Mouse (Mus musculus) kidney, postnatal 36 days (tissue): ENCODE measurements around the gene Wnt11.

ENCODE experiments used
- DNase-seq, 2 experiments: peaks; one replicate each; pipeline ENCODE4 v3.0.0; 2021 to 2022; ENCODE audit warnings: mixed read lengths in 2 of 2

Gene Wnt11

DNA sequence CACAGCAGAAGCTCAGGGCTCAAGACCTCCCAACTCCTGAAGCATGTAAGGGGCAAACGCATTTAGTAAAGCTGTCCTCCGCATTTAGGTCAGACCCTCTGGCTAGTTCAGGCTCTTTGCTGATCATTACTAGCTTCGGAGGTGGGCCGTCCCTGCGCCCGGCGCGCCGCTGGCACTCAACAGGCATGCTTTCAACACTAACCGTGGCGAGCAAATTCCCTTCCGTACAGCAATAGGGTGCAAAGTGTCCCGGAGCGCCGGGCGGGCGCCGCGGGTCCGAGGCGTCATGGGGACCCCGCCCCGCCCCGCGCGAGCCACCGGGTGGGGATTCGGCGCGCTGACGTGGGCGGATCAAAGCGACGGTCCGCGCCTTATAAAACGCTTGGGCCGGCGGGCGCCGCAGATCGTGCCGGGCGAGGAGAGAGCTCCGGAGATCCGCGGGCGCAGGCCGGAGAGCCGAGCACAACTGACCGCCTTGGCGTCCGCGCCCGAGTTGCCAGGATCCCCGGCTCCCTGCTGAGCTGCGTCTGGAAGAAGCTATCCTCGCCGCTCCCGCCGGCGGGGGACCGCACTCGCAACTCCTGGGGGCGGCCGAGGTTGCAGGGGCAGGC, at the start of gene Wnt11:
Gene Wnt11 (plus strand): TSS at position 402 of the 611 bp plus-strand sequence.
- DNase-seq = peak; percentile 23 to 60

DNA sequence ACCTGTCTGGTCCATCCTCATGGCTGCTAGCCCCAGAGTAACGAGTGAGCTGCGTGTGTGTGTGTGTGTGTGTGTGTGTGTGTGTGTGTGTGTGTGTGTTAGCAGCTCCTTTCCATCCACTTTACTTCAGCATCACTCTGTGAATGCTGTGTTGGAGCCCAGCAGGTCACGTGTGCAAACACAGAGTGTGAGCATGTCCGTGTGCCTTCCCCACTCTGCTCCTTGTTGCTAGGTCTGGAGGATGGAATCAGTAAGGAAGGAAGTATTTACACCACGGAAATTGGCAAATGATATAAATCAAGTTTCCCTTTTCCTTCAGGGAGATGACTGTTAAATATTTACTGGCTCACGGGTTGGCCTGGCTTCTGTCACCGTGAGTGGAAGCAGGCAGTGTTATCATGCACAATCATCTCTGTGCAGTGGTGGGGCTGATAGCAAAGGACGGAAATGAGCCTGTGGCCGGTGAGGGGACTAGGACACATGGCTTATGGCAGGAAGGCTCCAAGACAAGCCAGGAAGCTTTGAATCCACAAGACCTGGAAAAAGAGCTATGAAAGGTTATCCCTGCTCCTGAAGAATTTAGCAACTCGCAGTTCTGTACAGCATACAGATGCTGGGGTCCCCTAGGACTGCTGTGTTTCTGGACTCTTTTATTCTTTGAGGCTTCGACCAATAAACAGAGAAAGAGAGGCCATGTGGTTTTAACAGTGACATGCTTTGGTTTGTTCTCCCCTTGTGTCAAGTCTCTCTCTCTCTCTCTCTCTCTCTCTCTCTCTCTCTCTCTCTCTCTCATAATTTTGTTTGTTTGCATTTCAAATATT, 47.9 kb upstream of the Wnt11 start:
- DNase-seq = no peak

DNA sequence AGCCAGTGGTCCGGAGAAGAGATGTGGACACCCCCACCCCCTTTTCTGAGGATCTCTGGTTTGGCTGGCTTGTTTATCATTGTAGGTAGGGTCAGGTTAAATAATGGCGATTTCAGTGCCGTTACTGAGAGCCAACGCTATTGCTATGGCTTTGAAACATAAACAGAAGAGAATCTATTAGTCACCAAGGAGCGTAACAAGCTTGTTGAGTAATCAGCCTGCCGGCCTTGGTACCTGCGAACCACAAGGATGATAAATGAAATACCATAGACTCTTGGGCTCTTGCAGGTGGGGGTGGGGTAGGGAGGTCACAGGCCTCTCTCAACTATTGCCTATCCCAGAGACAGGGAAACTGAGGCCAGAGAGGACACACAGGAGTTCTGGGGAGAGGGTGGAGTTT, 46.2 kb upstream of the Wnt11 start:
- DNase-seq = no peak

DNA sequence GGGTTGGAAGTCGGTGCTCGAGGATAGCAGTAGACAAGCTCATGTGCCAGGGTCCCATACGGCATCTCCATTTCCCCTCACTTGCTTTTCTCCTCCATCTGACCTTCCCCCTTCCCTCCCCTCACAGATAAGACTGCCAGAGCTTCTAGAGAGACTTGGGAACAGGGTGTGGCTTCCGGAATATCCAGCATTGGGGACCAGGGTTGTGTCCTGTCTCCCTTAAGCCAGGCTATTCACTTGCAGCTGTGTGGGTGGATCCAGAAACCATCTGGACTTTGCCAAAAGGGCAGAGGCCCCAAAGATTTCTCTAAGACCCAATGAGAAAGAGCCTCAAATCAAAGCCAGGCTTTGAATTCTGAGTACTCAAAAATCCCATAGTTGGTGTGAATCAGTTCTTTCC, 45.8 kb upstream of the Wnt11 start:
- no peak for DNase-seq

DNA sequence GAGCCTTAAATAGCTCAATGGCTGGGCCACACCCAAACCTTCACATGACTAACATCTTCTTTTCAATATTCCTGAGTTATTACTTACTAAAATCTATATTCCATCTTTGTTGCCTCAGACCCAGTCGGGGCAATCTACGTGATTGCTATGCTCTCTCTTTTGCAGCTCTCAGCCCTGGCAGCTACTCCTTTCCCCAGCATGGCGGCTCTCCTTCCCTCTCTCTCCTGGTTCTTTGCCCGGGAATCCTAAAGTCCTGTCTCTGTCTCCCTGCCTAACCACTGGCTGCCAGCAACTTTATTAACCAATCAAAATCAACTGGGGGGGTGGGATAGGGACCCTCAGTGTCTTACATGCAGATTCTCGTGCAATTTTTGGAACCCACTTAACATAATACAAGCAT, 43.0 kb upstream of the Wnt11 start:
- no peak for DNase-seq

DNA sequence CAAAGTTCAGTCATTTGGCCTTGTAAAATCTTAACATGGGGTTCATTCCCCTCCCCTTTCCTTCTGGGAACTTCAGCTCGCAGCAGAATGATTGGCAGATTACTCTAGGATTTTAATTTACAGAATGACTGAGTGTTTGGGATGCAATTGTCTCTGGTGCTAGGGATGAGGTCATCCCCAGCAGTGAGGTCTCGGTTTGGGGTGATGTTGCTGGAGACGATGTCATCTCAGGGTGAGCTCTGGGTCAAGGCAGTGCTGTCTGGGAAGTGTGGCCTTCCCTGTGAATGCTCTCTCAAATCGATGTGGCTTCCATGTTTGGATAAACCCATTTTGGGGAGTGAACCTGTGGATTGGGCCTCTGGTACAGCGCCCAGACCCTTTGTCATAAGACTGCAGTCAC, 41.1 kb upstream of the Wnt11 start:
- no peak for DNase-seq

DNA sequence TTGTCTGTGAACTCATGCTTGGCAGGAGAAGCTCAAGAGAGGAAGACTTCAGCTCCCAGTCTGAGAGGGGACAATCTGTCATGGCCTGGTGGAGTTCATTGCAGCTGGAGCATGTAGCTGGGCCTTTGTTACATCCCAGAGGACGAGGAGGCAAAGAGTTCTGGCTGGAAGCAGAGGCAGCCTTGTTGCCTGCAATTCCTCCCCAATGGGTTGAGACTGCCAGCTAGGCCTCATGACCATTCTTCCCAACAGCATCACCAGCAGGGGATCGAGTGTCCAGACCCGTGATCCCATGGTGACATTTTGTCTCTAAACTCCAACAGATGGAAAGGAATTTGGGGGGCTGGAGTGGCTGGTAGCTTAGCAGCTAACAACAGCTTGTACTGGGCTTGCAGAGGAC, 40.5 kb upstream of the Wnt11 start:
- no peak for DNase-seq

DNA sequence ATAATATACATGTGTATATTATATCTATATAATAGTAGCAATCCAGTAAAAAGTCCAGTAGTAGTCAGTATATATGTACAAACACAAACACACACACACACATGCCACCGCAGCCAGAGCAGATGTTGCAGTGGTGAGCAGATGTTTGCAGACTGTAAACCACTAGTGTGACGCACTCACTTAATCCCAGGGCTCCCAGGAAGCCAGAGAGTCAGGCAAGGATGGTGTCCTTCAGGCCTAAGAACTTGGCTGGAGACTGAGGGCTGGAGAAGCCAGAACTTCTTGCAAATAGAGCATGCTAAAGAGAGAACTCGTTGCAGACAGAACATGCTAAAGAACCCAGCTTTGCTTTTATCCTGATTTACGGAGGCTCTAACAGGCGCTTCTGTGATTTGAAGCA, 39.3 kb upstream of the Wnt11 start:
- DNase-seq = no peak

DNA sequence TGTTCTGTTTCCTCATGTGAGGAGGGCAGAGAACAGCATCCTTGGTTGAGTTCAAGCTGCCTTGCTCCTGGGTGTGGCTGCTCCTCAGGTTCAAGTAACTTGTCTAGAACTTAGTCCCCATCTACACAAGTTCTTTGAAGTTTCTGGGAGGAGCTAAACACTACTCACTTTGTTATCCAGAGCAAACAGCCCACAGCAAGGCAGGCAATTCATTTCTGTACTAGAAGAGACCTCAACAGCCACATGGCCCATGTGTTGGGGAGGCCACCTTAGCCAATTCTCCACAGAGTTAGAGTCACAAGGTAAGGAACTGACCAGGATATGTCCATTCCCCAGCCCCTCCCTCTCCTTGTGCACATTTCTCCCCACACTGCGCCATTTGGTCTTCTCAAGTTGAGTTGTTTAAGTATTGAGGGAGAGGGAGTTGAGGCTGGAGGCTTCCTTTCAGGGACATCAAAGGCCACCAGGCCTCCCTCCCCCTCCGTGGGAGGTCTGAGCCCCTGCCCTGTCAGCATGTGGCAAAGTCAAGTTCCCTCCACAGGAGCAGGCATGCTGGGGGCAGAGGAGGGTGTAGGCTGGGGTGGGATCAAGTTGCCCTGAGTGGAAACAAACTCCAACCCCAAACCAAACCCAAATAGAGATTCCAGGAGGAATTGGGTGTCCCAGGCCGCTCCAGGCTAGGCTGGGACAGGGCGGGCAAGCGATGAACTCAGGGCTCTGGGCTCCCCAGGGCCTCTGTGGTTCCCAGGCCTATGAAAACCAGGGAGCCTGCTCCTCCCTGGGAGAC, 37.4 kb upstream of the Wnt11 start:
- no peak for DNase-seq

DNA sequence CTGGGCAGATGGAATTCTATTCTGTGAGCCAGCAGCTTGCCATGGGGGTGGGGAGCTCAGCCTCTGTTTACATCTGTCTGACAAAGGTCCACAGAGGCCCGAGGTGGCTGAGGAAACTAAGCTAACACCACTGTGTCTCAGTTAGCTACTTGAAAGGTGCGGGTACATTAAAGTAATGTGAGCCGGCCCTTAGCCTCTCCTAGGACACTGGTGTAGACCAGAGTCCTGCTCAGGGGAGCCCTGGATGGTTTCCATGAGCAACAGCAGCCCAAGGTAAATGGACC, 36.8 kb upstream of the Wnt11 start:
- DNase-seq = no peak

DNA sequence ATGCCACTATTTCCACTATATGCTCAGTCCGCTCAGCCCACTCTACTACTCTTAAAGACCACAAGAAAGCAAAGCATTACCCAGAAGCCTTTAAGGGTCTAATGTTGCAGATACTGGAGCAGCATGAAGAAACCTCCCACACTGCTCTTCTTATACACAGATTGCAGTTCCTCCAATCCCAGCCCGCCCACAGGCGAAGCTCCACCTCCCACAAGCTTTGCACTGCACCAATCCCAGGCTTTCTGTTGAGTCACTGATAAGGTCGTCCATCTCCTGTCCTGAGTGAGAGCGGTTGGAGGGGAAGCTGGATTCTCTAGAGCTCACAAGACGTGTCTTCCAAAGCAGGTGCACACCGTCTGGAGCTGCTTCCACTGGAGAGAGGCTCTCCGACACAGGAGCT, 34.5 kb upstream of the Wnt11 start:
- no peak for DNase-seq

DNA sequence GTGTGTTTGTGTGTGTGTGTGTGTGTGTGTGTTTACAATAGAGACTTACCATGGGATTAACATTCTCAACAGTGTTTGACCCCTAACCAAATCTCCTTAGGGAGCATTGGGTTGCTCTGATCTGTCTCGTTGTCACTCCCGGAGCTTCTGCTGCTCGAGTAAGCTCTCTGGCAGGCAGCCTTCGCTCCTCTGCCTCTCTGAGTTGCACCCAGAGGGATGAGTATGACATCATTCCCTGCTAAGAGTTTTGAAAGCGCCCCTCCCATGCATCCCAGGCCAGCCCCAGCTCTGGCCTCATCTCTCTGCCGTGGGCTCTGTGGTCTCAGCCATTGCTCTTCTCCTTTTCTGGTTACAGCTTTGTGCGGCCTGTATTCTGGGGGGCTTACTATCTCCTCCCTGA, 33.8 kb upstream of the Wnt11 start:
- DNase-seq = no peak

DNA sequence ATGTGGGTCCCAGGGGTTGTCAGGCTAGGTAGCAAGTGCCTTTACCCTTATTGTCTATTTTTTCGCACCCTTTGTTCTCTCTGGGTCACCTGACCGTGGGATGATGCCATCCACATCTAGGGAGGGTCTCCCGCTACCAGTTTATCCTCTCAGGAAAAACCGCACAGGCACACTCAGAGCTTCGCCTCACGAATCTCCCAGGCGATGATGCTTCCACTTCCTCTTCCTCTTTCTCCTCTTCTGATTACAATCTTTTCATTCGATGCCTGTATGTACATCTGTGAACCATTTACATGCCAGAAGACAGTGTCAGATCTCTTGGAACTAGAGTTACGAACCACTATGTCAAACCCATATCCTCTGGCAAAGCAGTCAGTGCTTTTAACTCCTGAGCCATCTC, 31.7 kb upstream of the Wnt11 start:
- DNase-seq = no peak

DNA sequence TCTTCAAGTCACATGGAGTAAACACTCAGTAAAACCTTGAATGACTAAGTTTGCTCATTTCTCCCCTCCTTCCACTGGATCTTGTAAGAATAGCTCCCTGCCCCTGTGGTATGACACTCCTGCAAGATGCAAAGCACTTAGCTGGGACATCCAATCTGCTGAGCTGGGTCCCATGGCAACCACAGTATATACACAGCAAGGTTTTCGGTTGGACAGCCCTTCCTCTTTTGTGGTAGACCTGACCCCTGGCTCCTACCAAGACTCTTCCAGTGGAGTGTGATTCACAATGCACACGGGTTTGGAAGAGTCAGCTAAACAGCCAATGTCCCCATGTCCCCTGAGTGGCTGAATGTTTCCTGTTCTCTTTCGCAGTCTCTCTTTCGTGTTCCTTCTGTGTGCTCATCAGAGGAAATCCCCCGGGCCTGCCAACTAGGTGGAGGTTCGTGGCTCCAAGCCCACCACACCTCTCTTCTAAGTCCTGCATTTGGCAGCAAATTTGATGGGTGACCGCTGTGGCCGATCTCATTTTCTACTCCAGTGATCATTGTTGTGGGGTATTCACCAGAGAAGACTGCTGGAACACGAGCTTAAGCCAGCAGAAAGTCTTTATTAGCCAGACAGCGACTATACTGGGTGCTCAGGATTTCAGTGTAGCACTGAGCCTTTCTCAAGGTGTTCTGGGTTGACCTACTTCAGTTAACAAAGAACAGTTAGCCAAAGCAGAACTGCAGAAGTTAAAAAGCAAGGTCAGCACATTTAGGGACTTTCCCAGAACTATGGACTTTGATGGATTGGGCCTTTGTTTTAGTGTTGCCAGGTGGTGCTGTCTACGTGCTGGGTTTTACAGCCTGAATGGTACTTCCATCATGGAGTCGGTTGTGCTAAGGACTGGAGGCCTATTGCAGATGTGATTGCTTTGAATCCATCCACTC, 29.8 kb upstream of the Wnt11 start:
- peak; percentile 55 to 73 for DNase-seq

DNA sequence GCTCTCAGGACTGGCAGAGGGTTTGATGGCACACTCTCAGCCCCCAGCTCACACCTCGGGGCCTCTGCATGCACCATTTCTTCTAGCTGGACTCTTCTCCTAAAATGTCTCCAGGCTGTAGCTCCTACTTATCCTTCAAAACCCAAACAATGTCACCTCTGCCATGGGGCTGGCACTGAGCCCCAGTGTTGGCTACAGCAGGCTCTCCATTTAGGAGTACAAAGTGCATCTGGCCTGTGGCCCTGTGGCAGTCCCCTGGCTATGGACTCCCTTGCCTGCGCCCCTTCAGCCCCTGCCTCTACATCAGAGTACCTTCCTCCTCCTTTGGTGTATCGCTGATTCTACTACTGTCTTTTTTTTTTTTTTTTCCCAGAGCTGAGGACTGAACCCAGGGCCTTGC, 28.0 kb upstream of the Wnt11 start:
- peak; percentile 14 to 66 for DNase-seq

DNA sequence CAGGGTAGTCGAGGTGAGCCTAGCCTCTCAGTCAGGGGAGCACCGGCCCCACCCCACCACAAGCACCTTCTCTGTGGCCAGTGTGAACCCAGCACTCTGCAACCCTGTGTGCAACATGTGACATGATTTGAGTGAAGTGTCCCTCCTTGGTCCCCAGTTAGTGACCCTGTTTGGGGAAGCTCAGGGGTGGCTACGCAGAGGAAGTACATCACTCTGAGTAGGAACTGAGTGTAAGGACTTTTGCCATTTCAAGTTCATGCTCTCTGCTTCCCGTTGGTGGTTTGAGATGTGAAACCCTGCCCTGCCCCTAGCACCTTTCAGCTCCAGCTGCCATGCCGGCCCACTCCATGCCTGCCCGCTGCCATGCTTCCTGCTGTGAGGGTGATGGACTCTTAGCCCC, 25.5 kb upstream of the Wnt11 start:
- DNase-seq = no peak

DNA sequence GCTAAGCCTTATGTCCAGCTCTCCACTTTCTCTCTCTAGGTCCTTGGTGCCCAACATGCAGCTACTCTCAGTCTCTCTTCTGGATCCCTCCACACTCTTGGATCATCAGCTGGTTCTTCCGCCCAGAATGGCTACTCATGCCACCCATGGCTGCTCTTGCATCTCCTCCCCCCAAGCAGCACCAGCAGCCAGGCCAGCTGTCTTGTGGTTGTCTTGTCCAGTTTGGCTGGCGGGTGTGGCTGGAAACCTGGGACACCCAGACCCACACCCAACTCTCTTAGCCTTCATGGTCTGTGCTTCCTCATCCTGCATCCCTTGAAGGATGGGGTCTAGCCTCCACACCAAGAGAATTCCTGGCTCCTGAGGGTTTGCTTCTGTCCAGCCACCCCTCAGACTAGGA, 24.3 kb upstream of the Wnt11 start:
- no peak for DNase-seq

DNA sequence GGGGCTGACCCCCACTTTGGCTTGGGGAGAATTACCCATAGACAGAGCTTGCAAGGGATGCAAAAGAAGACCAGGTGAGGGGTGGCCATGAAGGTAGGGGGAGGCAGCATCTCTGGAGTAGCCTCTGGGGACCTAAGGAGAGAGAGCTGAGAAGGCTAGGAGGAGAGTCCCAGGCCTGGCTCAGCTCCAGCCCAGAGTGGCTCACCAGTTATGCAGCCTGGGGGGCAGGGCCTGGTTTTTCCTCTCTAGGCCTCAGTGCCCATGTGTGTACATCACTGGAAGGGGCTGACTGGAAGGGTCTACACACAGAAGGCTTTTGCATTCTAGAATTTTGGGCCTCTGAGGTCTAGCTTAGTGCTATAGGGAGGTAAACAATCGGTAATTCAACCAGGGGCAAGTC, 14.4 kb upstream of the Wnt11 start:
- no peak for DNase-seq

DNA sequence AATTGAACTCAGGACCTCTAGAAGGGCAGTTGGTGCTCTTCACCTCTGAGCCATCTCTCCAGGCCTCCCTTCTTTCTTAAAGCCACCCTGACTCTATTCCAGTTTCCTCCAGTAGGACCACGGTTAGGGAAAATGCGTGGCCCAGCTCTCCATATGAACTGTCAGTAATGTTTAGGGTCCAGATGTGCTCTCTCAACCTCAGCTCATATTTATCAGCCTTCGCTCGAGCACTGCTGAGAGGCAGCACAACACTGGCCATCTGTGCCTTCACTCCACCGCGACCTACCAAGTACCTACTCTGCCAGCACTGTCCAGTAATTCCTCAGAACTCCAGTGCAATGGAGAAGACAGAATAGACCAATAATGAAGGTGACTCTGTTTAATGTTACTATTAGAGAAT, 12.0 kb upstream of the Wnt11 start:
- no peak for DNase-seq

DNA sequence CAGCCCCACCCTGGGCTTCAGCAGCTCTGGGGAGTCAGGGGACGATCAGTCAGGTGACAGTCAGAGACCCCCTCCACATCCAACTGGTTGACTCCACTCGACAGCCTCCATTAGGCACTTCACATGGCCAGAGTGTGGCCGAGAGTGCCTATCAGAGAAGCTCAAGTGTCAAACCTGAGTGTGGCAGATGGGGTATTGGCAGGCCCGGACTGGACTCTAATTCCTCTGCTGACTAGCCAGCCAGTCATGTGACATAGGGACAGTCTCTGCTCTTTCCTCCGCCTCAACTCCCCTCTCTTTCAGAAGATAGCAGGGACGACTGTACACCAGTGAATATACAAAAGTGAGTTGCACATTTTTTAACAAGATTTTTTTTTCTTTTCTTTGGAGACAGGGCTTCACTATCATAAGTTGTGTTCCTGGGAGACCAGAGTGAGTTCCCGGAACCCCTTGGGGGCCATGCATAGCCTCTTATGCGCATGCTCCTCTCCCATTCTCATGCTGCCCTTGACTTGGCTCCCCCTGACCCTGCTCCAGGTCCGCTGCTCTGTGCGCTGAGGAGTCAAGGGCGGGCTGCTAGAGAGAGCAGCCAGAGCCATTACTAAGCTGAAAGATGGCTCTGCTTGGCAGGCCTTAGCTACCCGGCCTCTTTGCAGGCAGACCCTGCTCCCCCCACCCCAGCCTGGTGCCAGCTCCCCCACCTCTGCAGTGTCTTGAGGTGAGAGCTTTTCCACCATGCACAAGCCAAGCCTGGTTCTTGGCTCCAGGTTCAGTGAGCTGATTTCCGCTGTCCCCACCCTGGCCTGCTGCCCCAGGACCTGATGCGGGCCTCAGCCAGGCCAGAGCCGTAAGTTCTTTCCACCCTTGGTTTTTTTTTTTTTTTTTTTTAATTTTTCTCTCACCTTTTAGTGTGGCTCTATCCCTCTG, 10.8 kb upstream of the Wnt11 start:
- DNase-seq = no peak

DNA sequence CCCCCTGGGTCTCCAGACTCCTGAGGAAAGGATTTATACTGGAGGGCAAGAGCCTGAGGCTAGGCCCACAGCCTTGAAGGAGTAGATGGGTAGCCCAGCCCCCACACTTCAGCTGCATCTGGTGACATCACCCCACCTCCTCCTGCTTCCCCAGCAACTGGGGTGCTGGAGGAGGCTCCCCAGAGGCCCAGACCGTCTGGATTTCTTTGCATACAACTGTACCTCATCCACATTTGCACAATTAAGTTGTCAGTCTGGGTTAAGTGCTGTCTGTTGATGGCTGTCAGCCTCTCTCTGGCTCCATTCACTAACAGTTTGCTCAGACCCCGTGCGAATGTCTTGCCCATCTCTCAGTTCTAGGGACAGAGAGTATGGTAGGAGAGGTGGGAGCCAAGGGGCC, 6.9 kb upstream of the Wnt11 start:
- no peak for DNase-seq

DNA sequence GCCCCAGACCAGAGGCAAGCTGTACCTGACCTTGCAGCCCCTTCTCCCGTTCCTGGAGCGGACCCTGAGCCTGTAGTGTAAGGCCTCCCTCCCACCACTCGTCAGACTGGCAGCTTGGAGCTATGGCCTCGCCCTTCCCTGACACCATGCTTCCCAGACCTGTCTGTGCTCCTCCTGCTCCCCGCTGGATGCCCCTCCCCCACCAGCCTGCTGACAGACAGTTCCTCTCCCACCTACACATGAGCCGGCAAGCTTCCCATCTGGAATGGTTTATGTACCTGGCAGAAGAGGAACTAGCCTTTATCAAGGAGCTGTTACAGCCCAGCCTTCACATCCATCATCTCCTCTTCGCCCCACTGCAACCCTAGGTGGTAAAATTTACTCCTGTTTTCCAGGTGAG, 6.0 kb upstream of the Wnt11 start:
- DNase-seq = no peak
